Mouse (Mus musculus): ENCODE data around the gene Runx2. TPM values are rescaled to one million over a fixed set of nuclear protein-coding genes. Genes with fewer than 3 reads are reported as not detected.

Gene Runx2
- polyA plus RNA-seq, 1 experiment, result 1.7 TPM

GRCm38 (mm10) chr17:44639446-44639845, 175.2 kb downstream of the Runx2 start:
- no peak for TF ChIP-seq POLR2A (IDR thresholded peaks at IDR 0.05; ENCODE audit: low read depth, low read length)
- TF ChIP-seq CTCF (conservative IDR thresholded peaks at IDR 0.05; ENCODE audit: insufficient read depth, insufficient read length, low read depth, low read length), result no peak
- 92% methylated on average over 14 of the region's 14 CpGs for WGBS
- no peaks in the 10 kb centered on the region for H3K4me1 ChIP-seq (ENCODE audit: control insufficient read depth, insufficient read depth, low read length)
- H3K4me3 ChIP-seq (ENCODE audit: insufficient read depth, low read depth, low read length), result no peak overlapping the region
- no peak overlapping the region for H3K27ac ChIP-seq (ENCODE audit: insufficient read depth, low read depth, low read length)
- DNase-seq, result no peak
- no peaks in the 10 kb centered on the region for H3K27me3 ChIP-seq (replicated peaks; ENCODE audit: control insufficient read depth, insufficient read depth, low read length)
- H3K36me3 ChIP-seq (ENCODE audit: control insufficient read depth, insufficient read depth, low read length), result no peaks in the 10 kb centered on the region

GRCm38 (mm10) chr17:44637181-44637880, 177.3 kb downstream of the Runx2 start:
- WGBS, result 57% methylated on average over 10 of the region's 10 CpGs
- no peak overlapping the region for H3K27ac ChIP-seq (ENCODE audit: insufficient read depth, low read depth, low read length)
- DNase-seq, result no peak
- H3K27me3 ChIP-seq (replicated peaks; ENCODE audit: control insufficient read depth, insufficient read depth, low read length), result no peaks in the 10 kb centered on the region
- TF ChIP-seq CTCF (conservative IDR thresholded peaks at IDR 0.05; ENCODE audit: insufficient read depth, insufficient read length, low read depth, low read length) (no peak), POLR2A (IDR thresholded peaks at IDR 0.05; ENCODE audit: low read depth, low read length) (no peak)
- H3K4me3 ChIP-seq (ENCODE audit: insufficient read depth, low read depth, low read length), result no peak overlapping the region
- no peaks in the 10 kb centered on the region for H3K4me1 ChIP-seq (ENCODE audit: control insufficient read depth, insufficient read depth, low read length)
- no peaks in the 10 kb centered on the region for H3K36me3 ChIP-seq (ENCODE audit: control insufficient read depth, insufficient read depth, low read length)

GRCm38 (mm10) chr17:44634486-44634885, 180.1 kb downstream of the Runx2 start:
- WGBS, result 68% methylated on average over 5 of the region's 5 CpGs
- H3K27ac ChIP-seq (ENCODE audit: insufficient read depth, low read depth, low read length), result no peak overlapping the region
- H3K27me3 ChIP-seq (replicated peaks; ENCODE audit: control insufficient read depth, insufficient read depth, low read length), result no peaks in the 10 kb centered on the region
- no peaks in the 10 kb centered on the region for H3K4me1 ChIP-seq (ENCODE audit: control insufficient read depth, insufficient read depth, low read length)
- H3K36me3 ChIP-seq (ENCODE audit: control insufficient read depth, insufficient read depth, low read length), result no peaks in the 10 kb centered on the region
- TF ChIP-seq POLR2A (IDR thresholded peaks at IDR 0.05; ENCODE audit: low read depth, low read length) (no peak), CTCF (conservative IDR thresholded peaks at IDR 0.05; ENCODE audit: insufficient read depth, insufficient read length, low read depth, low read length) (no peak)
- DNase-seq, result no peak
- H3K4me3 ChIP-seq (ENCODE audit: insufficient read depth, low read depth, low read length), result no peak overlapping the region

- DNase-seq, result no peak
- no peaks in the 10 kb centered on the region for H3K27me3 ChIP-seq (replicated peaks; ENCODE audit: control insufficient read depth, insufficient read depth, low read length)
- no peak for TF ChIP-seq CTCF (conservative IDR thresholded peaks at IDR 0.05; ENCODE audit: insufficient read depth, insufficient read length, low read depth, low read length)
- TF ChIP-seq POLR2A (IDR thresholded peaks at IDR 0.05; ENCODE audit: low read depth, low read length), result no peak
- WGBS, result 80% methylated on average over 14 of the region's 14 CpGs
- H3K27ac ChIP-seq (ENCODE audit: insufficient read depth, low read depth, low read length), result no peak overlapping the region
- no peak overlapping the region for H3K4me3 ChIP-seq (ENCODE audit: insufficient read depth, low read depth, low read length)
- no peaks in the 10 kb centered on the region for H3K4me1 ChIP-seq (ENCODE audit: control insufficient read depth, insufficient read depth, low read length)
- H3K36me3 ChIP-seq (ENCODE audit: control insufficient read depth, insufficient read depth, low read length), result no peaks in the 10 kb centered on the region
Measured at GRCm38 (mm10) chr17:44633607-44634415, 180.8 kb downstream of the Runx2 start.

- TF ChIP-seq CTCF (conservative IDR thresholded peaks at IDR 0.05; ENCODE audit: insufficient read depth, insufficient read length, low read depth, low read length) (no peak), POLR2A (IDR thresholded peaks at IDR 0.05; ENCODE audit: low read depth, low read length) (no peak)
- WGBS, result 93% methylated on average over 2 of the region's 2 CpGs
- no peaks in the 10 kb centered on the region for H3K4me1 ChIP-seq (ENCODE audit: control insufficient read depth, insufficient read depth, low read length)
- H3K27me3 ChIP-seq (replicated peaks; ENCODE audit: control insufficient read depth, insufficient read depth, low read length), result no peaks in the 10 kb centered on the region
- H3K27ac ChIP-seq (ENCODE audit: insufficient read depth, low read depth, low read length), result no peak overlapping the region
- no peak for DNase-seq
- no peak overlapping the region for H3K4me3 ChIP-seq (ENCODE audit: insufficient read depth, low read depth, low read length)
- no peaks in the 10 kb centered on the region for H3K36me3 ChIP-seq (ENCODE audit: control insufficient read depth, insufficient read depth, low read length)
Measured at GRCm38 (mm10) chr17:44632941-44633340, 181.7 kb downstream of the Runx2 start.

GRCm38 (mm10) chr17:44632292-44632691, 182.3 kb downstream of the Runx2 start:
- 85% methylated on average over 4 of the region's 4 CpGs for WGBS
- Histone ChIP-seq H3K36me3 (ENCODE audit: control insufficient read depth, insufficient read depth, low read length) (no peaks in the 10 kb centered on the region), H3K4me3 (ENCODE audit: insufficient read depth, low read depth, low read length) (no peak overlapping the region), H3K4me1 (ENCODE audit: control insufficient read depth, insufficient read depth, low read length) (no peaks in the 10 kb centered on the region), H3K27ac (ENCODE audit: insufficient read depth, low read depth, low read length) (no peak overlapping the region), H3K27me3 (replicated peaks; ENCODE audit: control insufficient read depth, insufficient read depth, low read length) (no peaks in the 10 kb centered on the region)
- TF ChIP-seq CTCF (conservative IDR thresholded peaks at IDR 0.05; ENCODE audit: insufficient read depth, insufficient read length, low read depth, low read length) (no peak), POLR2A (IDR thresholded peaks at IDR 0.05; ENCODE audit: low read depth, low read length) (no peak)
- DNase-seq, result no peak

- H3K27ac ChIP-seq (ENCODE audit: insufficient read depth, low read depth, low read length), result no peak overlapping the region
- 86% methylated on average over 4 of the region's 4 CpGs for WGBS
- TF ChIP-seq POLR2A (IDR thresholded peaks at IDR 0.05; ENCODE audit: low read depth, low read length), result no peak
- no peak for TF ChIP-seq CTCF (conservative IDR thresholded peaks at IDR 0.05; ENCODE audit: insufficient read depth, insufficient read length, low read depth, low read length)
- no peak for DNase-seq
- no peak overlapping the region for H3K4me3 ChIP-seq (ENCODE audit: insufficient read depth, low read depth, low read length)
- no peaks in the 10 kb centered on the region for H3K27me3 ChIP-seq (replicated peaks; ENCODE audit: control insufficient read depth, insufficient read depth, low read length)
- H3K36me3 ChIP-seq (ENCODE audit: control insufficient read depth, insufficient read depth, low read length), result no peaks in the 10 kb centered on the region
- no peaks in the 10 kb centered on the region for H3K4me1 ChIP-seq (ENCODE audit: control insufficient read depth, insufficient read depth, low read length)
Measured at GRCm38 (mm10) chr17:44631577-44631976, 183.0 kb downstream of the Runx2 start.
